Mouse (Mus musculus) cortical plate, adult 2 months (tissue): ENCODE results near the gene Gm9857.

ENCODE experiments used
- CTCF ChIP-seq: fragments of 200-500 bp; IDR thresholded peaks from 2 replicates; pipeline ENCODE4 v1.5.1; 2011; ENCODE audit warnings: mild to moderate bottlenecking, control low read depth, low read length; ENCODE audit not compliant: insufficient read depth; ENCODE audit errors: extremely low read depth
- POLR2A ChIP-seq: fragments of 200-500 bp; IDR thresholded peaks from 2 replicates; pipeline ENCODE4 v1.6.1; 2011; ENCODE audit warnings: mild to moderate bottlenecking, low read length, control low read depth; ENCODE audit not compliant: insufficient read depth; ENCODE audit errors: extremely low read depth

- no peak for TF ChIP-seq POLR2A
- TF ChIP-seq CTCF, result no peak
Observed at GRCm38 (mm10) chr3:108892914-108893313, 47.3 kb downstream of the Gm9857 start.
